Mouse (Mus musculus) intestine, embryonic 15.5 days (tissue): ENCODE measurements around the gene Rnf4. TPM values are rescaled to one million over a fixed set of nuclear protein-coding genes. Genes with fewer than 3 reads are reported as not detected.

Source experiments
- ATAC-seq: fragments of 200-750 bp; cut with Nextera tagmentation; 2 replicates; pipeline ENCODE4 v1.8.0; 2017; ENCODE audit warnings: moderate TSS enrichment, moderate library complexity
- H3K27ac ChIP-seq: fragments of 300-500 bp; sonication (generic); 2 replicates; pipeline ENCODE4 v1.5.1; 2015; ENCODE audit warnings: mild to moderate bottlenecking, inconsistent platforms
- H3K27me3 ChIP-seq: fragments of 300-500 bp; sonication (generic); replicated peaks from 2 replicates; pipeline ENCODE4 v1.6.1; 2015; ENCODE audit warnings: inconsistent platforms
- H3K36me3 ChIP-seq: fragments of 300-500 bp; sonication (generic); 2 replicates; pipeline ENCODE4 v1.6.1; 2015; ENCODE audit warnings: inconsistent platforms
- H3K4me1 ChIP-seq: fragments of 300-500 bp; sonication (generic); replicated peaks from 2 replicates; pipeline ENCODE4 v1.6.1; 2015; ENCODE audit warnings: inconsistent platforms
- H3K4me2 ChIP-seq: fragments of 300-500 bp; sonication (generic); replicated peaks from 2 replicates; pipeline ENCODE4 v1.6.1; 2015; ENCODE audit warnings: mild to moderate bottlenecking, inconsistent platforms
- H3K4me3 ChIP-seq: fragments of 300-500 bp; sonication (generic); replicated peaks from 2 replicates; pipeline ENCODE4 v1.5.1; 2015; ENCODE audit warnings: inconsistent platforms
- H3K9ac ChIP-seq: fragments of 300-500 bp; sonication (generic); 2 replicates; pipeline ENCODE4 v1.6.1; 2015; ENCODE audit warnings: inconsistent platforms
- H3K9me3 ChIP-seq: fragments of 300-500 bp; sonication (generic); 2 replicates; pipeline ENCODE4 v1.6.1; 2016; ENCODE audit warnings: inconsistent platforms
- WGBS: fragments of 180-500 bp; shearing (Covaris S2); methylation state at CpG from one replicate; pipeline ENCODE4 v1.1.7; 2015; 5-methylcytosine and 5-hydroxymethylcytosine counted together
- polyA plus RNA-seq: library from polyadenylated mRNA; unstranded; fragments of >200 nt; fragmentation: Nextera tagmentation; extraction: Ambion mirVana; gene quantifications from 2 replicates; pipeline ENCODE4 v1.2.1, GENCODE M21; 2015

Rnf4 gene
- polyA plus RNA-seq, 1 experiment from 2014 or later: 149 TPM

- H3K9ac ChIP-seq: no peak overlapping the region
- H3K27me3 ChIP-seq: no peaks in the 10 kb centered on the region
- H3K4me1 ChIP-seq: no peaks in the 10 kb centered on the region
- H3K4me2 ChIP-seq: no peak overlapping the region
- no peak overlapping the region for H3K27ac ChIP-seq
- H3K9me3 ChIP-seq: no peaks in the 10 kb centered on the region
- no peaks in the 10 kb centered on the region for H3K36me3 ChIP-seq
- 88% methylated on average over 8 of the region's 8 CpGs for WGBS
- no peak overlapping the region for H3K4me3 ChIP-seq
- ATAC-seq: no peak
These were observed 57.2 kb downstream of the Rnf4 start for GRCm38 (mm10) chr5:34393251-34393650.

- Histone ChIP-seq H3K27me3 (no peaks in the 10 kb centered on the region), H3K9me3 (no peaks in the 10 kb centered on the region), H3K4me3 (no peak overlapping the region), H3K9ac (no peak overlapping the region), H3K36me3 (no peaks in the 10 kb centered on the region), H3K4me1 (no peaks in the 10 kb centered on the region), H3K4me2 (no peak overlapping the region), H3K27ac (no peak overlapping the region)
- 81% methylated on average over 1 of the region's 1 CpGs for WGBS
- no peak for ATAC-seq
These were observed 59.3 kb downstream of the Rnf4 start for GRCm38 (mm10) chr5:34395347-34395746.

- Histone ChIP-seq H3K9me3 (no peaks in the 10 kb centered on the region), H3K4me1 (no peaks in the 10 kb centered on the region), H3K4me2 (no peak overlapping the region), H3K27ac (no peak overlapping the region), H3K4me3 (no peak overlapping the region), H3K36me3 (no peaks in the 10 kb centered on the region), H3K9ac (no peak overlapping the region), H3K27me3 (no peaks in the 10 kb centered on the region)
- WGBS: 79% methylated on average over 2 of the region's 2 CpGs
- ATAC-seq: no peak
These were observed 59.9 kb downstream of the Rnf4 start for GRCm38 (mm10) chr5:34395850-34396540.

GRCm38 (mm10) chr5:34397866-34398265 is 61.8 kb downstream of the Rnf4 start:
- Histone ChIP-seq H3K4me1 (no peaks in the 10 kb centered on the region), H3K27me3 (no peaks in the 10 kb centered on the region), H3K9ac (no peak overlapping the region), H3K9me3 (no peaks in the 10 kb centered on the region), H3K36me3 (no peaks in the 10 kb centered on the region), H3K4me3 (no peak overlapping the region), H3K4me2 (no peak overlapping the region), H3K27ac (no peak overlapping the region)
- 92% methylated on average over 2 of the region's 2 CpGs for WGBS
- ATAC-seq: no peak

GRCm38 (mm10) chr5:34398326-34398725 is 62.2 kb downstream of the Rnf4 start:
- Histone ChIP-seq H3K4me2 (no peak overlapping the region), H3K27me3 (no peaks in the 10 kb centered on the region), H3K36me3 (no peaks in the 10 kb centered on the region), H3K27ac (no peak overlapping the region), H3K9ac (no peak overlapping the region), H3K9me3 (no peaks in the 10 kb centered on the region), H3K4me1 (no peaks in the 10 kb centered on the region), H3K4me3 (no peak overlapping the region)
- 69% methylated on average over 1 of the region's 1 CpGs for WGBS
- no peak for ATAC-seq

Other genes with a start within 250 kb of the Rnf4 start
- 0.51 and 0.84 TPM in 2 replicates for gene Poln, start 166.8 kb upstream of the Rnf4 start, polyA plus RNA-seq
- 30.1 and 34.4 TPM in 2 replicates for gene Haus3, start 166.8 kb upstream of the Rnf4 start, polyA plus RNA-seq
- gene Mxd4, start 148.6 kb upstream of the Rnf4 start, polyA plus RNA-seq: 18.7 and 19.4 TPM in 2 replicates
- gene Zfyve28, start 47.8 kb upstream of the Rnf4 start, polyA plus RNA-seq: 0.47 and 0.65 TPM in 2 replicates
- gene Cfap99, start 47.7 kb upstream of the Rnf4 start, polyA plus RNA-seq: not detected in 2 replicates
- 7.6 and 8.4 TPM in 2 replicates for gene Fam193a, start 33.6 kb downstream of the Rnf4 start, polyA plus RNA-seq
- 14.4 and 16.2 TPM in 2 replicates for gene Tnip2, start 177.7 kb downstream of the Rnf4 start, polyA plus RNA-seq
- gene Sh3bp2, start 189.5 kb downstream of the Rnf4 start, polyA plus RNA-seq: 4.5 and 6.2 TPM in 2 replicates
- gene Add1, start 237.4 kb downstream of the Rnf4 start, polyA plus RNA-seq: 141 and 149 TPM in 2 replicates